ENCODE assay signal across 9 mouse cellular contexts in the genomic region with DNA sequence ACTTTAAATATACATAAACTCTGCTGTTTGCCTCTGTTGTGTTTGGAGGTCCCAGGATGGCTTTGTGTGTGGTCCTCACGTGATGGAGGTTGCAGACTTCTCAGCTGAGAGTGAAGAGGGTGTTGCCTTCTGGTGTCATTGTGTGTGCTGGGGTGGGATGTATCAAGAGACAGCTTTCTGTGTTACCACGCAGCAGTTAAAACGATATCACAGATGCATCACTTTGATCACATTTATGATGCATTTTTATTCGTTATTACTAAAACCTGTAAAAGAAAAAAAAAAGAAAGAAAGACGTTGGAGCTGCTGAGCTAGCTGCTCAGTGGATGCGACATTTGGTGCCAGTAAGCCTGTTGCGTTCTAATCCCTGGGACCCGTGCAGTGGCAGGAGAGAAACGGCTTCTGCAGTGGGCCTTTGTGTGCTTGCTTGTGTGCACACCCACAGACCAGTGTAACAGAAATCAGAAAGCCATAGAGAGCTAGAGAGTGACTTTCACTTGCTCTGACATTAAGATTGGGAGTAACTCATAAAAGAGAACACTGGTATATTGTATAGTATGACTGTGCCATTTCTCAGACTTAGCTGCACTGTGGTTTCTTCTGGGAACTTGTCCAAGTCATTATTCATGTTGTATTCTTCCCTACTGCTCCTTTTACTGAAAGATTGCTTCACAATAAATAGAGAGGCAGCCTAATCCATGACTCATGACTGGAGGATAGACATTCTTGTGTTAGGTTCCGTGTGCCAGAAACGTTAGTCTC. TPM values are rescaled to one million over a fixed set of nuclear protein-coding genes. Genes with fewer than 3 reads are reported as not detected.
DNase-seq lines count a peak whose midpoint lies in the region; ATAC-seq lines count a peak whose summit lies in the region.
"Had no signal": no experiment of that assay in that cellular context is flagged by ENCODE, and none has a peak within 500 bp of the region (broad histone marks: within the 10 kb centered on the region; RNA-seq: fewer than 3 reads in every experiment).

No protein-coding gene starts in this region.

- H3K27me3 ChIP-seq in forebrain, embryonic 13.5 days, result no peaks in the 10 kb centered on the region
- H3K27me3 ChIP-seq in neural tube, embryonic 13.5 days, result no peaks in the 10 kb centered on the region

- peak; percentile 73 for DNase-seq in cerebellum, adult 9-10 months
- DNase-seq in cerebellum, adult 8-10 months, result no peak
- DNase-seq in right cerebral cortex, postnatal 25 days, result peak; percentile 35
- DNase-seq in right cerebral cortex, postnatal 36 days (ENCODE audit: low spot score in 2 of 2), result no peak
- peak; percentile 19 to 20 for DNase-seq in layer of hippocampus, postnatal 25 days (ENCODE audit: extremely low spot score in 1 of 2, low spot score in 1 of 2)
- no peak for DNase-seq in urinary bladder, postnatal 10 days (ENCODE audit: low spot score)

- peak; percentile 85 for ATAC-seq in forebrain, embryonic 13.5 days
- peak; percentile 85 for ATAC-seq in neural tube, embryonic 13.5 days (ENCODE audit: low read depth)

- H3K4me3 ChIP-seq in forebrain, embryonic 13.5 days, result 0 out of 2 replicates have a peak overlapping the region, but pooled peaks have one; percentile 7
- no peak overlapping the region for H3K4me3 ChIP-seq in neural tube, embryonic 13.5 days

- 14% methylated on average over 11 of the region's 11 CpGs for WGBS in forebrain, embryonic 13.5 days
- 31% methylated on average over 11 of the region's 11 CpGs for WGBS in neural tube, embryonic 13.5 days

- peak overlapping the region; percentile 46 for H3K4me2 ChIP-seq in forebrain, embryonic 13.5 days
- H3K4me2 ChIP-seq in neural tube, embryonic 13.5 days, result peak overlapping the region; percentile 31

- no peak overlapping the region for H3K9ac ChIP-seq in forebrain, embryonic 13.5 days
- no peak overlapping the region for H3K9ac ChIP-seq in neural tube, embryonic 13.5 days

- H3K9me3 ChIP-seq in forebrain, embryonic 13.5 days (replicated peaks), result no peaks in the 10 kb centered on the region
- H3K9me3 ChIP-seq in neural tube, embryonic 13.5 days, result no peaks in the 10 kb centered on the region
- H3K9me3 ChIP-seq: G1E had no signal

- H3K4me1 ChIP-seq in forebrain, embryonic 13.5 days, result peaks cover 31% of the 10 kb centered on the region
- H3K4me1 ChIP-seq in neural tube, embryonic 13.5 days (replicated peaks), result peaks cover 31% of the 10 kb centered on the region

- H3K36me3 ChIP-seq in forebrain, embryonic 13.5 days (ENCODE audit: poor library complexity, severe bottlenecking), result no peaks in the 10 kb centered on the region
- H3K36me3 ChIP-seq in neural tube, embryonic 13.5 days, result no peaks in the 10 kb centered on the region
- H3K36me3 ChIP-seq: G1E had no signal

- H3K27ac ChIP-seq in forebrain, embryonic 13.5 days, result peak overlapping the region; percentile 65
- peak overlapping the region; percentile 68 for H3K27ac ChIP-seq in neural tube, embryonic 13.5 days (replicated peaks)

RNA-seq across cellular contexts. Expression of gene Cdk19, which starts 32.7 kb away (rescaled TPM):
- polyA plus RNA-seq in forebrain, embryonic 13.5 days (2015; fragmentation: Nextera tagmentation; extraction: Ambion mirVana), result 11.2 and 11.3 TPM in 2 replicates
- total RNA-seq in layer of hippocampus, postnatal 25 days (2021), result 10 to 100 TPM; 30.3 to 31.5 TPM
- 11.1 and 12.5 TPM in 2 replicates for polyA plus RNA-seq in neural tube, embryonic 13.5 days (2015; fragmentation: Nextera tagmentation; extraction: Ambion mirVana)

Comparison
In these comparisons a context has a peak if more than half of its experiments do, and no peak if none do; other contexts are left out.
1. DNase-seq: peak in cerebellum, adult 9-10 months (single experiment), right cerebral cortex, postnatal 25 days (single experiment) and layer of hippocampus, postnatal 25 days (2 of 2); none in cerebellum, adult 8-10 months (single experiment), right cerebral cortex, postnatal 36 days (0 of 2) and urinary bladder, postnatal 10 days (single experiment).